Mouse (Mus musculus) midbrain, embryonic 14.5 days (tissue): ENCODE measurements around the gene Tdrd9. TPM values are rescaled to one million over a fixed set of nuclear protein-coding genes. Genes with fewer than 3 reads are reported as not detected.

Experiments
- ATAC-seq: fragments of 200-750 bp; cut with Nextera tagmentation; 2 replicates; pipeline ENCODE4 v1.8.0; 2017; ENCODE audit warnings: moderate number of reproducible peaks, moderate library complexity; ENCODE audit not compliant: low FRiP score, low TSS enrichment
- DNase-seq: peaks from one replicate; pipeline ENCODE4 v3.0.0-alpha.2; 2015
- H3K27ac ChIP-seq: fragments of 300-500 bp; sonication (generic); replicated peaks from 2 replicates; pipeline ENCODE4 v1.5.1; 2014; ENCODE audit warnings: mild to moderate bottlenecking, low read depth, low read length, moderate library complexity
- H3K27me3 ChIP-seq: fragments of 300-500 bp; sonication (generic); 2 replicates; pipeline ENCODE4 v1.6.1; 2014; ENCODE audit warnings: low read length, control low read depth, mixed read lengths; ENCODE audit not compliant: control insufficient read depth, insufficient read depth
- H3K36me3 ChIP-seq: fragments of 300-500 bp; sonication (generic); 2 replicates; pipeline ENCODE4 v1.6.1; 2014; ENCODE audit warnings: low read length, control low read depth; ENCODE audit not compliant: control insufficient read depth, insufficient read depth
- H3K4me1 ChIP-seq: fragments of 300-500 bp; sonication (generic); 2 replicates; pipeline ENCODE4 v1.6.1; 2014; ENCODE audit warnings: mild to moderate bottlenecking, antibody characterized with exemption, low read length, control low read depth; ENCODE audit not compliant: control insufficient read depth, insufficient read depth
- H3K4me2 ChIP-seq: fragments of 300-500 bp; sonication (generic); 2 replicates; pipeline ENCODE4 v1.6.1; 2014; ENCODE audit warnings: mild to moderate bottlenecking, low read length, moderate library complexity
- H3K4me3 ChIP-seq: fragments of 300-500 bp; sonication (generic); replicated peaks from 2 replicates; pipeline ENCODE4 v1.5.1; 2014; ENCODE audit warnings: low read depth, low read length
- H3K9ac ChIP-seq: fragments of 300-500 bp; sonication (generic); replicated peaks from 2 replicates; pipeline ENCODE4 v1.6.1; 2014; ENCODE audit warnings: mild to moderate bottlenecking, low read length, moderate library complexity
- H3K9me3 ChIP-seq: fragments of 300-500 bp; sonication (generic); 2 replicates; pipeline ENCODE4 v1.6.1; 2016; ENCODE audit warnings: low read length, control low read depth, mixed read lengths; ENCODE audit not compliant: control insufficient read depth
- whole genome bisulfite sequencing: fragments of 180-500 bp; shearing (Covaris S2); extraction: QIAGEN DNeasy Blood & Tissue Kit; methylation state at CpG from one replicate; pipeline ENCODE4 v1.1.7; 2014; 5-methylcytosine and 5-hydroxymethylcytosine counted together
- microRNA-seq: library from miRNA; unstranded; fragments of <30 nt; microRNA quantifications from one replicate; pipeline ENCODE4, GENCODE M21; 2016
- polyA plus RNA-seq: library from polyadenylated mRNA; unstranded; fragments of >200 nt; fragmentation: Nextera tagmentation; extraction: Ambion mirVana; gene quantifications from 2 replicates; pipeline ENCODE4 v1.2.1, GENCODE M21; 2014

Gene Tdrd9
- polyA plus RNA-seq, 1 experiment from 2014 or later = 0.46 TPM

GRCm38 (mm10) chr12:112112686-112113396 is 141.5 kb downstream of the Tdrd9 start:
- H3K27ac ChIP-seq = no peak overlapping the region

DNA sequence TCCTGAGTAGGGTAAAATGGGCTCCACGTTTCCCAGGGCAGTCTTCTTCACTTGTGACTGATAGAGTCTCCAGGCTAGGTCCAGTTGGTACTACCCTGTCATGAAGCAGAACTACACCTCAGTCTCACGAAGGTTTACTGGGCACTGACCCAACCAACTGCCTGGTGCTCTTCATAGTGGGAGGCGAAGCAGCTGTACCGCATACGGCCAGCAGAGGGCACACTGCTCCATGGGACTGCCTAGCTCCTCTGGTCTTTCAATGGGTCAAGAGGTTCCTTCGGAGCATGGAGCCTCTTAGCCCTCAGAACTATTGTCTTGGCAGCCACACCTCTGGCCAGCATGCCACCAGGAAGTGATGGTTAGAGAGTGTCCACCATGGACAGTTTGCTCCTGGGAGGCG is 142.4 kb downstream of the Tdrd9 start:
- ATAC-seq (peak; percentile 47; the same call in 1 of the 2 replicates), DNase-seq (peak; percentile 89)
- H3K4me3 ChIP-seq = no peak overlapping the region
- WGBS = 11% methylated on average over 7 of the region's 7 CpGs
- no peaks in the 10 kb centered on the region for H3K9me3 ChIP-seq
- H3K4me2 ChIP-seq = no peak overlapping the region
- H3K27ac ChIP-seq = no peak overlapping the region
- H3K27me3 ChIP-seq = no peaks in the 10 kb centered on the region
- no peaks in the 10 kb centered on the region for H3K4me1 ChIP-seq
- H3K36me3 ChIP-seq = no peaks in the 10 kb centered on the region
- H3K9ac ChIP-seq = no peak overlapping the region

More at GRCm38 (mm10) chr12:112112686-112113396, 141.5 kb downstream of the Tdrd9 start:
- WGBS = 18% methylated on average over 13 of the region's 13 CpGs
- ATAC-seq (no peak), DNase-seq (no peak)
- Histone ChIP-seq H3K4me1 (no peaks in the 10 kb centered on the region), H3K9ac (no peak overlapping the region), H3K36me3 (no peaks in the 10 kb centered on the region), H3K9me3 (no peaks in the 10 kb centered on the region), H3K27me3 (no peaks in the 10 kb centered on the region), H3K4me3 (no peak overlapping the region), H3K4me2 (no peak overlapping the region)

DNA sequence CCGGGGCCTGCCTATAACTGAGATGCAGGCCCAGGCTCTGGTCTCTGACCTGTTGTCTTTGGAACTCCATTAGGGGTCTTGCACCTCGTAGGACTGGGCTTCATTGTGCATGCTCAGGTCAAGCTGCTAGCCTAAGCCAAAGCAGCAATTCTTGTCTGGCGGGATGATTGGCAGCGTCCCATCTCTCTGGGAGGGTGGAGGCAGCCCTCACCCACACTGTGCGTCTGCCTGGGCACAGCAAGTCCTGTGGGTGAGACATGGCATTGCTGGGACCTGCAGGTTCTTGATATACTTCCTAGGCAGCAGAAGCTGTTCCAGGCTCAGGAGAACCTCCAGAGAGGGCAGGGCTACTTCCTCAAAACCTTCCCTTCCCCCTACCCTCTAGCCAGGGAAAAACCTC is 145.6 kb downstream of the Tdrd9 start:
- no peaks in the 10 kb centered on the region for H3K36me3 ChIP-seq
- H3K9me3 ChIP-seq = no peaks in the 10 kb centered on the region
- DNase-seq (no peak), ATAC-seq (no peak)
- H3K27me3 ChIP-seq = no peaks in the 10 kb centered on the region
- H3K4me3 ChIP-seq = no peak overlapping the region
- no peak overlapping the region for H3K27ac ChIP-seq
- H3K9ac ChIP-seq = no peak overlapping the region
- H3K4me1 ChIP-seq = no peaks in the 10 kb centered on the region
- 79% methylated on average over 5 of the region's 5 CpGs for WGBS
- no peak overlapping the region for H3K4me2 ChIP-seq

DNA sequence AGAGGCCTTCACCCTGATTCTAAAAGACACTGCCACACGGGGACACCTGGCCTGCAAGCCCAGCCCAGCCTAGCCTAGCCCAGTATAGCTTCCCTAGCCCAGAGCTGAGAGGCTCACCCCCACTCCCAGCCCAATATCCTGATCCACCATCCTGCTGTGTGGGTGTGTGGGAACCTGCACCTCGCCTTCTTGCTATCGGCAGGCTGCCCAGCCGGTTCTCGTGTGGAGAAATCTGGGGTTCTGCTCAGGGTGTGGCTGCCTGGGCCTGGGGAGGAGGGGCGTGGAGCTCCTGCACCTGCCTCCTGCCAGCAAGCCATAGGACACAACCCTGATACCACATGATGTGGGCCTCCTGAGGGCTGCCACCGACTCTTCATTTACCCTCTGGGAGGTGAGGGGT is 146.3 kb downstream of the Tdrd9 start:
- DNase-seq (no peak), ATAC-seq (no peak)
- Histone ChIP-seq H3K4me1 (no peaks in the 10 kb centered on the region), H3K36me3 (no peaks in the 10 kb centered on the region), H3K9ac (no peak overlapping the region), H3K4me2 (no peak overlapping the region), H3K27me3 (no peaks in the 10 kb centered on the region), H3K4me3 (no peak overlapping the region), H3K27ac (no peak overlapping the region), H3K9me3 (no peaks in the 10 kb centered on the region)
- WGBS = 84% methylated on average over 7 of the region's 7 CpGs

Small RNA genes lying within 50 kb of the gene (microRNA-seq; reads per million reads assigned to microRNA genes)
- gene Mir3073a (not detected), gene Mir3073b (not detected)

Other genes starting within 250 kb of the Tdrd9 start
- gene Klc1, start 212.7 kb upstream of the Tdrd9 start, polyA plus RNA-seq = 621 and 628 TPM in 2 replicates
- gene Xrcc3, start 157.7 kb upstream of the Tdrd9 start, polyA plus RNA-seq = 2.3 and 3.2 TPM in 2 replicates
- 29.7 and 33.7 TPM in 2 replicates for gene Zfyve21, start 157.4 kb upstream of the Tdrd9 start, polyA plus RNA-seq
- gene Ppp1r13b, start 63.4 kb upstream of the Tdrd9 start, polyA plus RNA-seq = 36.2 and 38.1 TPM in 2 replicates
- 644 and 890 TPM in 2 replicates for gene Atp5mpl, start 4.6 kb upstream of the Tdrd9 start, polyA plus RNA-seq
- not detected in 2 replicates for gene Rd3l, start 9.8 kb downstream of the Tdrd9 start, polyA plus RNA-seq
- not detected in 2 replicates for gene Aspg, start 135.1 kb downstream of the Tdrd9 start, polyA plus RNA-seq
- gene Kif26a, start 174.6 kb downstream of the Tdrd9 start, polyA plus RNA-seq = 6.2 and 7.2 TPM in 2 replicates